Mouse (Mus musculus) adrenal gland (tissue): ENCODE data around the gene Scamp4.
"Not testable (repeated sequence)": the region's sequence is repeated elsewhere in the genome, so short reads cannot be mapped to it uniquely, and the experiment has no call there.

ENCODE experiments used
- intact Hi-C: fragments of 180-260 bp; cut with DNase I; formaldehyde crosslinking; loops from one replicate; pipeline ENCODE4 v1.15.1; 2025

Gene Scamp4

DNA sequence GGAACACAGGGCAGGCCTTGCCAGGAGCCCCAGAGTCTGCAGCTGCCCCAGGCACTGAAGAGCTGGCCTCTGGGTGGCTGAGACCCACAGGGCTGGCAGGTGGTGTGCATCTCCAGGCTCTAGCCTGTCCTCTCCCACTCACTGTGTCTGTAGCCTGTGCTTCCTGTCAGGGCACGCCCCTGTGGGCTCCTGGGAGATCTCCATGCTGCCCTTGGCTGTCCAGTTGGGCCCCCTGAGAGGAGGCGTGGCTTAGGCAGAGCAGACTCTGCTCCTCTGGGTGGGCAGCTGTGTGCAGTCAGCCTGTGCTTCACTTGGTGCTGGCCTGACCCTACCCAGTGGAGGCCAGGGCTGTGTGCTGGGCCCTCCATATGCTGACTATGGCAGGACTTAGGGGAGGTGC lies 25.0 kb downstream of the Scamp4 start:
- intact Hi-C loops, result no loop called here

- intact Hi-C loops, result no loop called here
These were observed 26.3 kb downstream of the Scamp4 start for GRCm38 (mm10) chr10:80628925-80629324.

GRCm38 (mm10) chr10:80635345-80635744 lies 32.7 kb downstream of the Scamp4 start:
- intact Hi-C loops, result no loop called here

- intact Hi-C loops, result no loop called here
These were observed 44.3 kb downstream of the Scamp4 start for GRCm38 (mm10) chr10:80646936-80647335.

- intact Hi-C loops, result not testable (repeated sequence)
These were observed 47.2 kb downstream of the Scamp4 start for GRCm38 (mm10) chr10:80649910-80650309.

- intact Hi-C loops, result no loop called here
These were observed 47.7 kb downstream of the Scamp4 start for GRCm38 (mm10) chr10:80650392-80650791.

DNA sequence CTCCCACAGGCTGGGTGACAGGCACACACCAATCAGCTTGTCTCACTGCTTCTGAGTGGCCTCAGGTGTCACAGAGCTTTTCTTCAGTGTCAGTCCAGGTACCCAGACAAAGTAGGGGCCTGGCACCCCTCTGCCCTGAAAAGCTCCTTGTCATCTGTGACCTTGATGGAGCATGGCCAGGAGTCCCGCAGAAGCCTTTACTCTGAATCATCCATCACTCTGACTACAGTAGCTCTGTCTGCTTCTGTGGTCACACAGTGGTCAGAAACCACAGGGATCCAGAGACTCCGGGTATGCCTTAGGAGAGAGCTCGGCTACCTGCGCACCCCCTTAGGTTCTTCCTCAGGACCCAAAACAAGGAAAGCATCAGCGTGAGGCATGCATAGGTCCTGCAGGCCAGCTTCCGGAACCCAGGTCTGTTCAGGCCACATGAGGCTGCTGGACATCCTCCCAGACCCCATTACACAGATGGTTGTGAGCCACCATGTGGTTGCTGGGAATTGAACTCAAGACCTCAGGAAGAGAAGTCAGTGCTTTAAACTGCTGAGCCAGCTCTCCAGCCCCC lies 50.6 kb downstream of the Scamp4 start:
- intact Hi-C loops, result no loop called here

DNA sequence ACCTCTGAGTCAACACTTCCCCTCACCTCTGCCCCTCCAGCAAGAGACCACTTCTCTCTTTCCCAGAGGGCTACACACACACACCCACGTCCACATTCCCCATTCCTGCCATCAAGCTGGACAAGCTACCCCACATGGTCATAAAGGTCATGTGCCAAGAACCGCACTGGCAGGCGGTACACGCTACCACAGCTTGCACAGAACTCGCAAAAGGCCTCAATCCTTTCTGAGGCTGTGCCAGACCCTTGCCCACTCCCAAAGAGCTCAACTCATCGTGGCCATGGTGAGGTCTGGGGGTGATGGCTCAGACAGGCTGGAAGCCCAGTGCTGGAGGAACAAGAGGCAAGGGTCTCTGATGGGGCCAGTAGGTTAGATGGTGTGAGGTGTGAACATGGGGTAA lies 52.2 kb downstream of the Scamp4 start:
- intact Hi-C loops, result loop anchor here (5.0 kb wide), 1 partner anchor 48 kb away; the partner anchor contains the start of gene Gm49322

DNA sequence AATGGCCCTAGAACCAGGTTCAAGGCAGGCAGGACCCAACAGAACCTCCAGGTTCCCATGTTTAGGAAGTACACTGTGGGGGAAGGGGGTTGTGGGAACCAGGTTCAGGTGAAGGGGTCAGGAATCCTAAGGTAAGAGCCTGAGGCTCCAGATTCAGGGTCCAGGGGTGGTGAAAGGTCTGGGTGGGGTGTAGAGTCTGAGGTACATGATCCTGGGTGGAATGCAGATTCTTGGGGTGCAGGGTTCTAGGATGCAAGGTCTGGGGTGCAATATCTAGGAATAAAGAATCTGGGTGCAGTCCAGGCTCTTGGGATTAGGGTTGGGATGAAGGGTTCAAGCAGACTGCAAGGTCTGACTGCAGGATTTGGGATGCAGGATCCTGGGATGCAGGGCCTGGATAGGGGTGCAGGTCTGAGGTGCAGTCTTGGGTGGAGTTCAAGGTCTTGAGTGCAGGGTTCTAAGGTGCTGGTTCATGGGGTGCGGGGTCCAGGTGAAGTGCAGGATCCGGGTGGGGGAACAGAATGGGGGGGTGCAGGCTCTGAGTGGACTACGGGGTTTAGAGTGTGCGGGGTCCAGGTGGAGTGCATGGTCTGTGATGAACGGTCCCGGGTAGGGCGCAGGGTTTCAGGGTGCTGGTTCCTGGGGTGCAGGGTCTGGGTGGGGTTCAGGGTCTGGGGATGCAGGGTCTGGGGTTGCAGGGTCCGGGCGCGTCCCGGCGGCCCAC lies 52.9 kb downstream of the Scamp4 start:
- intact Hi-C loops, result loop anchor here (5.0 kb wide), 1 partner anchor 48 kb away; the partner anchor contains the start of gene Gm49322

GRCm38 (mm10) chr10:80656130-80656862 lies 53.6 kb downstream of the Scamp4 start:
- intact Hi-C loops, result loop anchor here (5.0 kb wide), 1 partner anchor 49 kb away; the partner anchor contains the start of gene Gm49322

- intact Hi-C loops, result loop anchor here (5.0 kb wide), 1 partner anchor 50 kb away; the partner anchor contains the start of gene Gm49322
These were observed 54.4 kb downstream of the Scamp4 start, which contains the start of gene Btbd2 for GRCm38 (mm10) chr10:80656863-80657623. Gene Btbd2 (minus strand): TSS chr10:80657071.

DNA sequence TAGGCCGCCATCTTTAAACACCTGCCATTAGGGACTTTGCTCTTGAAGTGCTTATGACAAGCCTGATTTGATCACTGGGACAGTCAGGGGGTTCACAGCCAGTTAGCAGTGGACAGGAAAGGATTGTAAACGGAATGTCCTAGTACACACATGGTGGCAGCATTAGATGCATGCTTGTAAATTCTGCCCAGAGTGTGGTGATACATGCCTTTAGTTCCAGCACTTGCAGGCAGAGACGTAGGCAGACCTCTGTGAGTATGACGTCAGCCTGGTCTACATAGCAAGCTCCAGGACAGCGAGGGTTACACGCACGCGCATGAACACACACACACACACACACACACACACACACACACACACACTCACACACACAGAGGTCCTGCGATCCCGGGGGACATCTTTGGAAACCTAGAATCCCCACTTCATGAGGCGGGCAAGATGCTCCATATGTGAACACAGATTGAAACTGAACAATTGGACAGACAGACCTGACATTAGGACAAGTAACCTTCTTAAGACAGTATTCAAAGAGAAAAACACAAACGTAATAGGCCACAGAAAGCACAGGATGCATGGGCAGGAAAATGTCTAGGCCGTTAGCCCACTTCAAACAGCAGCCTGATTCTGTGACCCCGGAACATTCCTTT lies 55.6 kb downstream of the Scamp4 start:
- intact Hi-C loops, result loop anchor here (2.0 to 5.0 kb wide), 2 partner anchors 28 to 51 kb away; partner anchors contain the start of gene Gm49322

DNA sequence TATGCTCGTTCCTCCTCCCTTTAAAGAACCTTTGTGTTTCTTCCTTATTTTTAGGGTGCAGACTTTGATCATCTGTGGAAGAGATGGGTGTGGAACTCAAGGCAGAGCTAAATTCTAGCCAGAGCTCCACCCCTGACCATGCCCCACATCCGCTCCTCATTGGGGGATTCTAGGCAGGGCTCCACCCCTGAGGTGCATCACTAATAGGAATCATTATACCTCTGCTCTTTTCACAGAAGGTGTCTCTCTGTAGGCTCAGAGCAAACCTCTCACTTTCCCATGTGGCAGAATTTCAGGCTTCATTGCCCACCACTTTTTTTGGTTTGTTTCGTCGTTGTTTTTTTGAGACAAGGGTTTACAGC lies 56.1 kb downstream of the Scamp4 start:
- intact Hi-C loops, result loop anchor here (2.0 to 5.0 kb wide), 2 partner anchors 28 to 52 kb away; partner anchors contain the start of gene Gm49322

DNA sequence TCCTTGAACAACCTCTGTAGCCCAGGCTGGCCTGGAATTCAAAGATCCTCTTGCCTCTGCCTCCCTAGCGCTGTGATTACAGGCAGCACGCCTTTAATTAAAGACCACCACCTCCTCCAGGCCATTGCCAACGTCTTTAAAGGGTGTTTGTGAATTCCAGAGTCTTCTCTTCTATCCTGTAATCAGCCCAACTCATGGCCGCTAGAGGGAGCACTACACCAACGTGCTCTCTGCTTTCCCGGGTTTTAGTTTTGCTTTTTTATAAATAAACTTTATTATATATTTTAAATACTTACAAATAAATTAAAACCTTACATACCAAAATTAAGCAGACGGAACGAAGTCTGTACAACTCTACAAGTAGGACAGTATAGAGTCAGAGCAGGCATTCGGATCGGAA lies 56.5 kb downstream of the Scamp4 start:
- intact Hi-C loops, result loop anchor here (2.0 to 5.0 kb wide), 2 partner anchors 28 to 52 kb away; partner anchors contain the start of gene Gm49322

- intact Hi-C loops, result no loop called here
These were observed 58.5 kb downstream of the Scamp4 start for GRCm38 (mm10) chr10:80661149-80661548.

DNA sequence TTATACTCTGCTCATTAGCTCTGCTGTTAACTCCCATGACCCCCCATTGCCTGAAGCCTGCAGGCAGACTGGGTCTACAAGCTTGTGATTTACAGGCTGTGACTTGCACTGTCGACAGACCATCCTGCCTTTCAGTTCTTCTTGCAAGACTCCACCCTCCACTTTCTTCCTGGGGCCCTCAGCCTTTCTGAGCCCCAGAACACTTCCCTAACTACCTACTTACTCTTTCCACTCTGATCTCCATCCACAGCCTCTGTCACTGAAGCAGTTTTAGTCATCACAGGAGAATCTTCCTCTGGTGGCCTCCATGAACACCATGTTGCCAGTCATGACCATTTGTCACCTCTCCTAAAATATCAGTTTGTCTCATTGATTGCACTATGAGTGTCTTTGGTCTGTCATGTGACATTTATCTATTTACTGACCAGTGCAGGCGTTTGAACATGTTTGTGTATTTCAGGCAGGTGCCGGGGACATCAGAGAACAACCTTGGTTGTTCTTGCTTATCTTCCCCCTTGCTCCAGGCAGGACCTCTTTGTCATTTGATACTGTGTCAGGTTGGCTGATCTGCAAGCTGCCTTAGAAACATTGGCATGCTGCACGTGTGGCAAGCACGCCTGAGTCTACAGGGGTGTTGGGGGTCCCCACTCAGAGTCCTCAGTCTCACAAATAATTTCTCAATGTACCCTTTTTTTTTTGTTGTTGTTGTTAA lies 61.0 kb downstream of the Scamp4 start:
- intact Hi-C loops, result no loop called here

DNA sequence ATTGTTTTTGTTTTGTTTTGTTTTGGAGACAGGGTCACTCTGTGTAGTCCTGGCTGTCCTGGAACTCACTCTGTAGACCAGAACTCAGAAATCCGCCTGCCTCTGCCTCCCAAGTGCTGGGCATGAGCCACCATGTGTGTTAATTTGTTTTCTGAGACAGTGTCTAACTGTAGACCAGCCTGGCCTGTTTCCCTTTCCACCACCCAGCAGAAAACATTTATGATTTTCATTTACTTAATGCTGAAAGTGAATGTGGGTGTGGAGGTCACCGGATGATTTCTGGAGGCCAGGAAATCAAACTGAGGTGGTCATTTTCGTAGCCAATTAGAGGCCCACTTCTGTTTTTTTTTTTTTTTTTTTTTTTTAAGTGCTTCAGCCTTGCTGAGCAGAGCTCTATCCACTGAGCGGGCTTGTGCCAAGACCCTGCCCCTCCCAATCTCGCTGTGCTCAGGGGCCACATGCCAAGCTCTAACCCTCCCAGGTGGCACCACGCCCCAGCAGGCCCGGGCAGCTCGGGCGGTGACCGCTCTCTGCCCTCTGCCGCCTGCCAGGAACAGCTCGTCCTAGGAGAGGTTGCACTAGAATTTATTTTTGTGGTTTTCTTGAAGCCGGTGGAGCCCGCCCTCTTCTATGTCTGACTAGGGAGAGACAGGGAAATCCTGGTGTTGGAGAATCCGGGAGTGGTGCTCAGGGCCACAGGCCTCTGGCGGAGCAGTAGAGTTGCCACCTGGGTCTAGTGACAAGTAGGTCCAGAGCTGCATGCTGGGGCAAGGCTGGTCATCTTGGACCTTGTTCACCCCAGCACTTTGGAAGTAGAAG lies 61.7 kb downstream of the Scamp4 start:
- intact Hi-C loops, result no loop called here

GRCm38 (mm10) chr10:80665016-80665380 lies 62.3 kb downstream of the Scamp4 start:
- intact Hi-C loops, result no loop called here
